Mouse (Mus musculus): Measurements from ENCODE around the gene Lemd1.

DNA sequence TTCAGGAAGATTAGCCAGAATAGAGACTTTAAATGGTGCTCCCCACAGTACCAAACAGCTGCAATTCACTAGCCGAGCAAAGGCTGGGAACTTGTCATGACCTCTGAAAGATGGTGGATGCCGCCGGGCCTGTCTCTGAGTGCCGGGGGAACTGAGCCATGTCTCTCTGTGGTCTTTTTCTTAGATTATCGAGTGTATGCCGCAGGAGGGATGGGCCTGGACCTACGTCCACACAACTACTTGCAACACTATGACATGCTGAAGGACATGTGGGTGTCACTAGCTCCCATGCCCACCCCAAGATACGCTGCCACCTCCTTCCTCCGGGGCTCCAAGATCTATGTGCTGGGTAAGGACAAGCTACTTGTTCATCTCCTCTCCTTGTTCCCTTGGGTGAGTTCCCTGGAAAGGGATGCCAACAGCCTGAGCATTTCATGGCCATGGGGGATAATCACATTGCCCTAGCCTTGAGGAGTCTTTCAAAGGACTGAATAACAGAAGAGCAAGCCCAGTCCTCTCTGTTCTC, 111.2 kb downstream of the Lemd1 start:
- TF ChIP-seq CTCF (IDR thresholded peaks at IDR 0.05; ENCODE audit: control insufficient read depth, insufficient read depth, low read length), result no peak
- no peak for TF ChIP-seq POLR2A (IDR thresholded peaks at IDR 0.05; ENCODE audit: borderline replicate concordance, control insufficient read depth, low read depth, low read length)
